Mouse (Mus musculus): ENCODE results near the gene Rgs3. TPM values are rescaled to one million over a fixed set of nuclear protein-coding genes. Genes with fewer than 3 reads are reported as not detected.

Rgs3 gene
- total RNA-seq, 2 experiments from 2014 or later = 30.5 to 30.6 TPM

- intact Hi-C loops (cut with DNase I) = no loop called here
These were observed 183.5 kb downstream of the Rgs3 start for GRCm38 (mm10) chr4:62742885-62743760.

GRCm38 (mm10) chr4:62744534-62744956 lies 184.9 kb downstream of the Rgs3 start:
- no peak for DNase-seq (ENCODE audit: extremely low spot score in 1 of 2, low spot score in 2 of 2)
- intact Hi-C loops (cut with DNase I) = no loop called here

More at GRCm38 (mm10) chr4:62742885-62743760, 183.5 kb downstream of the Rgs3 start:
- no peak for DNase-seq (ENCODE audit: extremely low spot score in 1 of 2, low spot score in 2 of 2)

GRCm38 (mm10) chr4:62744985-62745638 lies 185.5 kb downstream of the Rgs3 start:
- intact Hi-C loops (cut with DNase I) = no loop called here
- no peak for DNase-seq (ENCODE audit: extremely low spot score in 1 of 2, low spot score in 2 of 2)

Other genes starting within 250 kb of the Rgs3 start
- gene Fkbp15, start 199.3 kb upstream of the Rgs3 start, total RNA-seq (2021) = 10 to 100 TPM; 37.2 to 38.8 TPM
- gene Slc31a1, start 199.1 kb upstream of the Rgs3 start, total RNA-seq (2021) = 10 to 100 TPM; 32.7 TPM
- 10 to 100 TPM; 43.1 to 52.3 TPM for gene Cdc26, start 151.2 kb upstream of the Rgs3 start, total RNA-seq (2021)
- gene Prpf4, start 151.1 kb upstream of the Rgs3 start, total RNA-seq (2021) = 10 to 100 TPM; 13.1 to 13.7 TPM
- not detected for gene Rnf183, start 124.6 kb upstream of the Rgs3 start, total RNA-seq (2021)
- gene Wdr31, start 89.0 kb upstream of the Rgs3 start, total RNA-seq (2021) = 10 to 100 TPM; 10.4 to 12.9 TPM
- gene Bspry, start 79.8 kb upstream of the Rgs3 start, total RNA-seq (2021) = under 1 TPM; 0.32 to 0.45 TPM
- 1 to 10 TPM; 8.3 to 8.4 TPM for gene Hdhd3, start 56.4 kb upstream of the Rgs3 start, total RNA-seq (2021)
- 10 to 100 TPM; 27.3 to 30.1 TPM for gene Alad, start 39.9 kb upstream of the Rgs3 start, total RNA-seq (2021)
- 10 to 100 TPM; 26.2 to 27.1 TPM for gene Pole3, start 34.8 kb upstream of the Rgs3 start, total RNA-seq (2021)
- under 1 TPM; 0.19 to 0.26 TPM for gene 4933430I17Rik, start 34.5 kb upstream of the Rgs3 start, total RNA-seq (2021)